Mouse (Mus musculus): Measurements from ENCODE around the gene Smap2.
A peak's percentile ranks its signal among the peaks of the same experiment; 100 is the strongest.
"Not testable (repeated sequence)": the region's sequence is repeated elsewhere in the genome, so short reads cannot be mapped to it uniquely, and the experiment has no call there.

The Smap2 gene

GRCm38 (mm10) chr4:121016928-121017657, at the start of gene Smap2:
Gene Smap2 (minus strand): TSS chr4:121017247.
- DNase-seq = peak; percentile 99

- DNase-seq = no peak
Measured at GRCm38 (mm10) chr4:121065336-121065735, 48.3 kb upstream of the Smap2 start.

GRCm38 (mm10) chr4:121059218-121059617, 42.2 kb upstream of the Smap2 start:
- not testable (repeated sequence) for DNase-seq

- peak; percentile 34 for DNase-seq
Measured at GRCm38 (mm10) chr4:121057032-121057431, 40.0 kb upstream of the Smap2 start.

- no peak for DNase-seq
Measured at GRCm38 (mm10) chr4:121056342-121056741, 39.3 kb upstream of the Smap2 start.

- peak; percentile 34 for DNase-seq
Measured at GRCm38 (mm10) chr4:121052454-121053323, 35.6 kb upstream of the Smap2 start.

- no peak for DNase-seq
Measured at GRCm38 (mm10) chr4:121051863-121052262, 34.8 kb upstream of the Smap2 start.

- DNase-seq = no peak
Measured at GRCm38 (mm10) chr4:121042946-121043345, 25.9 kb upstream of the Smap2 start.

- no peak for DNase-seq
Measured at GRCm38 (mm10) chr4:121042472-121042871, 25.4 kb upstream of the Smap2 start.

- DNase-seq = peak; percentile 84
Measured at GRCm38 (mm10) chr4:121040897-121041671, 24.0 kb upstream of the Smap2 start.

GRCm38 (mm10) chr4:121040323-121040722, 23.3 kb upstream of the Smap2 start:
- DNase-seq = no peak

GRCm38 (mm10) chr4:121039331-121040115, 22.5 kb upstream of the Smap2 start, which contains the start of gene Col9a2:
Gene Col9a2 (plus strand): TSS chr4:121039385.
- no peak for DNase-seq

GRCm38 (mm10) chr4:121033006-121033405, 16.0 kb upstream of the Smap2 start:
- no peak for DNase-seq

- DNase-seq = no peak
Measured at GRCm38 (mm10) chr4:121031440-121031839, 14.4 kb upstream of the Smap2 start.

GRCm38 (mm10) chr4:121029632-121030031, 12.6 kb upstream of the Smap2 start:
- no peak for DNase-seq

GRCm38 (mm10) chr4:121028659-121029392, 11.8 kb upstream of the Smap2 start:
- DNase-seq = peak; percentile 47

GRCm38 (mm10) chr4:121028146-121028545, 11.1 kb upstream of the Smap2 start:
- DNase-seq = no peak

GRCm38 (mm10) chr4:121025681-121026080, 8.6 kb upstream of the Smap2 start:
- DNase-seq = no peak

GRCm38 (mm10) chr4:121023941-121024340, 6.9 kb upstream of the Smap2 start:
- DNase-seq = peak; percentile 66

GRCm38 (mm10) chr4:121023464-121023863, 6.4 kb upstream of the Smap2 start:
- DNase-seq = no peak

GRCm38 (mm10) chr4:121021911-121022310, 4.9 kb upstream of the Smap2 start:
- DNase-seq = no peak

All from layer of hippocampus, adult 9-11 months (tissue).